Mouse (Mus musculus) left cerebral cortex, adult 9 months (tissue): Measurements from ENCODE around the gene Gm27021.
"Not testable (repeated sequence)": the region's sequence is repeated elsewhere in the genome, so short reads cannot be mapped to it uniquely, and the experiment has no call there.

Experiments used
- DNase-seq, 2 experiments: peaks; one replicate each; pipeline ENCODE4 v3.0.0; 2022; ENCODE audit warnings: low spot score in 2 of 2

Gene Gm27021

GRCm38 (mm10) chr8:120685591-120685990 lies 17.7 kb upstream of the Gm27021 start:
- no peak for DNase-seq

GRCm38 (mm10) chr8:120685097-120685496 lies 17.2 kb upstream of the Gm27021 start:
- no peak for DNase-seq

GRCm38 (mm10) chr8:120684082-120684481 lies 16.2 kb upstream of the Gm27021 start:
- DNase-seq, result no peak

GRCm38 (mm10) chr8:120683602-120684001 lies 15.7 kb upstream of the Gm27021 start:
- DNase-seq, result peak in 1 of 2 experiments; percentile 55

- DNase-seq, result no peak
Observed at GRCm38 (mm10) chr8:120681113-120681512, 13.2 kb upstream of the Gm27021 start.

- not testable (repeated sequence) for DNase-seq
Observed at GRCm38 (mm10) chr8:120680405-120680804, 12.5 kb upstream of the Gm27021 start.

- no peak for DNase-seq
Observed at GRCm38 (mm10) chr8:120679629-120680387, 11.9 kb upstream of the Gm27021 start.

- DNase-seq, result peak; percentile 55 to 87
Observed at GRCm38 (mm10) chr8:120678447-120678846, 10.6 kb upstream of the Gm27021 start.

GRCm38 (mm10) chr8:120675718-120676117 lies 7.8 kb upstream of the Gm27021 start:
- no peak for DNase-seq

- DNase-seq, result no peak
Observed at GRCm38 (mm10) chr8:120673298-120673697, 5.4 kb upstream of the Gm27021 start.

GRCm38 (mm10) chr8:120672626-120673229 lies 4.8 kb upstream of the Gm27021 start:
- DNase-seq, result no peak

- DNase-seq, result no peak
Observed at GRCm38 (mm10) chr8:120671775-120672174, 3.9 kb upstream of the Gm27021 start.

GRCm38 (mm10) chr8:120668374-120668905 lies 561 bp upstream of the Gm27021 start, which contains the start of gene Emc8:
Emc8 (minus strand) TSS chr8:120668573.
- DNase-seq, result no peak

GRCm38 (mm10) chr8:120666807-120667470 lies 940 bp downstream of the Gm27021 start:
- DNase-seq, result no peak

- no peak for DNase-seq
Observed at GRCm38 (mm10) chr8:120665726-120666455, 2.0 kb downstream of the Gm27021 start.

- DNase-seq, result no peak
Observed at GRCm38 (mm10) chr8:120664566-120664965, 3.3 kb downstream of the Gm27021 start.

- no peak for DNase-seq
Observed at GRCm38 (mm10) chr8:120657415-120657814, 10.5 kb downstream of the Gm27021 start.

GRCm38 (mm10) chr8:120656322-120657052 lies 11.4 kb downstream of the Gm27021 start:
- no peak for DNase-seq

GRCm38 (mm10) chr8:120647532-120647931 lies 20.3 kb downstream of the Gm27021 start, which contains the start of gene 1190005I06Rik:
1190005I06Rik (minus strand) TSS chr8:120647632.
- DNase-seq, result no peak

- DNase-seq, result peak in 1 of 2 experiments; percentile 75
Observed at GRCm38 (mm10) chr8:120644663-120645062, 23.2 kb downstream of the Gm27021 start.
